Mouse (Mus musculus): Measurements from ENCODE around the gene Dhcr24. TPM values are rescaled to one million over a fixed set of nuclear protein-coding genes. Genes with fewer than 3 reads are reported as not detected.

Gene Dhcr24
- polyA plus RNA-seq, 1 experiment = 89.2 TPM

GRCm38 (mm10) chr4:106584665-106585064, 23.8 kb downstream of the Dhcr24 start:
- DNase-seq (ENCODE audit: low read depth) = no peak
- TF ChIP-seq CTCF (IDR thresholded peaks at IDR 0.05; ENCODE audit: borderline replicate concordance, extremely low read depth, insufficient read depth, insufficient read length) (no peak), POLR2A (IDR thresholded peaks at IDR 0.05; ENCODE audit: borderline replicate concordance, extremely low read depth, insufficient read depth, insufficient read length, poor library complexity, severe bottlenecking) (no peak)

DNA sequence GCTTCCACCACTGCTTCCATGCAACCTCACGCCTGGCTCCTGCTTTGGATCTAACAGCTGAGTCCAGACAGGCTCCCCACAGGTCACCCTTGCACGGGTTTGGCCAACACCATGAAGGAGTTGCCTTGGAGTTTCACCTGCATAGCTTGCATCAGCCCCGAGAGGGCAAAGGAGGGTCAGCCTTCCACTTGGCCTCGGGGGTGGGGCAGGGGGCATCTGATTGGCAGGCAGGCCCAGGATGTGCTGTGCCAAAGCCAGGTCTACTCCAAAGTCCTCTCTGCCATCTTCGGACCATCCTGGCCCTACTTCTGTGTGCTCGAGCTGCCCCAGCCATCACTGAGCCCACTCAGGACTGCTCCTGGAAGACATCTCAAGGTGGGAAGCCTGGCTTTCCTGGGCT, 26.2 kb downstream of the Dhcr24 start:
- no peak for TF ChIP-seq POLR2A (IDR thresholded peaks at IDR 0.05; ENCODE audit: borderline replicate concordance, extremely low read depth, insufficient read depth, insufficient read length, poor library complexity, severe bottlenecking)
- no peak for DNase-seq (ENCODE audit: low read depth)

- no peak for DNase-seq (ENCODE audit: low read depth)
- TF ChIP-seq POLR2A (IDR thresholded peaks at IDR 0.05; ENCODE audit: borderline replicate concordance, extremely low read depth, insufficient read depth, insufficient read length, poor library complexity, severe bottlenecking) (no peak), CTCF (IDR thresholded peaks at IDR 0.05; ENCODE audit: borderline replicate concordance, extremely low read depth, insufficient read depth, insufficient read length) (no peak)
These were observed 29.3 kb downstream of the Dhcr24 start for GRCm38 (mm10) chr4:106590142-106590541.

GRCm38 (mm10) chr4:106590871-106591270, 30.0 kb downstream of the Dhcr24 start:
- DNase-seq (ENCODE audit: low read depth) = no peak
- TF ChIP-seq CTCF (IDR thresholded peaks at IDR 0.05; ENCODE audit: borderline replicate concordance, extremely low read depth, insufficient read depth, insufficient read length) (no peak), POLR2A (IDR thresholded peaks at IDR 0.05; ENCODE audit: borderline replicate concordance, extremely low read depth, insufficient read depth, insufficient read length, poor library complexity, severe bottlenecking) (no peak)

DNA sequence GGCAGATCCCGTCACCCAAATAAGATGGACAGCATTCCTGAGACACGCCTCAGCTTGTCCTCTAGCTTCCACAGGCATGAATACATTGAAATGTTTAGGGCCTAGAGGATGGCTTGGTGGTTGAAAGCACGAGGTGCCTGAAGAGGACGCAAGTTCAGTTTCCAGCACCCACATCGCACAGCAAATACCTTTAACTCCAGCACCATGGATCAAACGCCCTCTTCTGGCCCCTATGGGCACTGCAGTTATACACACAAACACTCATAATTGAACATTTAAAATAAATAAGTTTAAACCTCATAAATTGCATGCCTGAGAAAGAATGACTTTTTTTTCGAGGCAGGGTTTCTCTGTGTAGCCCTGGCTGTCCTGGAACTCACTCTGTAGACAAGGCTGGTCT, 32.8 kb downstream of the Dhcr24 start:
- TF ChIP-seq CTCF (IDR thresholded peaks at IDR 0.05; ENCODE audit: borderline replicate concordance, extremely low read depth, insufficient read depth, insufficient read length) (peak; percentile 37; the same call in 1 of the 2 replicates), POLR2A (IDR thresholded peaks at IDR 0.05; ENCODE audit: borderline replicate concordance, extremely low read depth, insufficient read depth, insufficient read length, poor library complexity, severe bottlenecking) (no peak)
- no peak for DNase-seq (ENCODE audit: low read depth)

DNA sequence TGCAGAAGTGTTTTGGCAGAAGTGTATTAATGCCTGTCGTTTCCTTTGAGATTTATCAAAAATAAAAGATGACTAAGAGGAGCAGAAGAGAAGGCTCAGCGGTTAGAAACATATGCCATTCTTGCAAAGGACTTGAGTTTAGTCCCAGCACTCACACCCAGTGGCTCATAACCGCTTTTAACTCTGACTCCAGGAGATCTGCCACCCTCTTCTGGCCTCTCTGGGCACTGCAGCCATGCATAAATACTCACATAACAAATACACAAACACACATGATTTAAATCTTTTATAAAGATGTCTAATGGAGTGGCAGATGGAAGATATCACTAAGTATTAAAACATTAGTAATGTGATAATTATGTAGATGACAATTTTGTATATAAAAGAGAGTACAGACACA, 35.4 kb downstream of the Dhcr24 start:
- TF ChIP-seq POLR2A (IDR thresholded peaks at IDR 0.05; ENCODE audit: borderline replicate concordance, extremely low read depth, insufficient read depth, insufficient read length, poor library complexity, severe bottlenecking) = no peak
- TF ChIP-seq CTCF (IDR thresholded peaks at IDR 0.05; ENCODE audit: borderline replicate concordance, extremely low read depth, insufficient read depth, insufficient read length) = peak; percentile 27; the same call in 1 of the 2 replicates
- no peak for DNase-seq (ENCODE audit: low read depth)

DNA sequence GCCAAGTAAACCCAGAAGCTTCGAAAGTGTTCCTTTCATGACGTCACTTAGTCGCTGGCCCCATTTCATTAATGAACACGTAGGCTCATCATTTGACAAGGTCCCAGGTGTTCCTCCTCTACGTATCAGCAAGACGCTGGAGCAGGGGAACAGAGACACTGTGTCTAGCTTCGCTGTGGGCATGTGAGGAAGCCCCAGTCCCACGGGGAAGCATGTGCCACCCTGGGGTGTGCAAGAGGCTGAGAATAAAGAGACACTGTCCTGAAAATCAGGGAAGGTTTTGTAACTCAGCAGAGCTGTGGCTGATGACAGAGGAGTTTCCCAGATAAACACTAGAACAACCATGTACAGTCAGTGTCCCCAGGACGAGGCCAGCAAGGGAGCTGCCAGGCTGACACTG, 36.2 kb downstream of the Dhcr24 start:
- no peak for TF ChIP-seq POLR2A (IDR thresholded peaks at IDR 0.05; ENCODE audit: borderline replicate concordance, extremely low read depth, insufficient read depth, insufficient read length, poor library complexity, severe bottlenecking)
- no peak for TF ChIP-seq CTCF (IDR thresholded peaks at IDR 0.05; ENCODE audit: borderline replicate concordance, extremely low read depth, insufficient read depth, insufficient read length)
- no peak for DNase-seq (ENCODE audit: low read depth)

- TF ChIP-seq CTCF (IDR thresholded peaks at IDR 0.05; ENCODE audit: borderline replicate concordance, extremely low read depth, insufficient read depth, insufficient read length) (no peak), POLR2A (IDR thresholded peaks at IDR 0.05; ENCODE audit: borderline replicate concordance, extremely low read depth, insufficient read depth, insufficient read length, poor library complexity, severe bottlenecking) (no peak)
- no peak for DNase-seq (ENCODE audit: low read depth)
These were observed 36.9 kb downstream of the Dhcr24 start for GRCm38 (mm10) chr4:106597741-106598140.

- no peak for DNase-seq (ENCODE audit: low read depth)
- TF ChIP-seq CTCF (IDR thresholded peaks at IDR 0.05; ENCODE audit: borderline replicate concordance, extremely low read depth, insufficient read depth, insufficient read length) = no peak
- no peak for TF ChIP-seq POLR2A (IDR thresholded peaks at IDR 0.05; ENCODE audit: borderline replicate concordance, extremely low read depth, insufficient read depth, insufficient read length, poor library complexity, severe bottlenecking)
These were observed 38.6 kb downstream of the Dhcr24 start for GRCm38 (mm10) chr4:106599415-106599814.

DNA sequence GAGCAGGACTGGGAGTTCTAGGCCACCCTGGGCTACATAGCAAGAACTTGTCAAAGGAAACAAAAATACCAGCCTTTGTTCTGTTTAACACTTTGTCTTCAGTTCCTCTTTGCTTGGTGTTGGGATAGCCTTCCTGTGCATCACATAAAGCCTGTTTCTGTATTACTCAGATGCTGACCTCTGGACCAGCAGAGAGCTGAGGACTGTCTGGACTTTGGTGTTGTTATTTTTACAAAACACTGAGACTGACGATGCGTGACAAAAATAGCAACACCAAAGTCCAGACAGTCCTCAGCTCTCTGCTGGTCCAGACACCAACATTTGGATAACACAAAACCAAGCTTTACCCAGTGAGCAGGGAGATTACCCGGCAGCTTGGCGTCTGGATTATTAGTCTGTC, 39.9 kb downstream of the Dhcr24 start:
- DNase-seq (ENCODE audit: low read depth) = no peak
- TF ChIP-seq CTCF (IDR thresholded peaks at IDR 0.05; ENCODE audit: borderline replicate concordance, extremely low read depth, insufficient read depth, insufficient read length) = no peak

GRCm38 (mm10) chr4:106606639-106607554, 46.1 kb downstream of the Dhcr24 start:
- peak; percentile 82 for DNase-seq (ENCODE audit: low read depth)

GRCm38 (mm10) chr4:106607905-106608304, 47.1 kb downstream of the Dhcr24 start:
- DNase-seq (ENCODE audit: low read depth) = no peak
- TF ChIP-seq CTCF (IDR thresholded peaks at IDR 0.05; ENCODE audit: borderline replicate concordance, extremely low read depth, insufficient read depth, insufficient read length) = no peak
- TF ChIP-seq POLR2A (IDR thresholded peaks at IDR 0.05; ENCODE audit: borderline replicate concordance, extremely low read depth, insufficient read depth, insufficient read length, poor library complexity, severe bottlenecking) = no peak

More at GRCm38 (mm10) chr4:106606639-106607554, 46.1 kb downstream of the Dhcr24 start:
- TF ChIP-seq POLR2A (IDR thresholded peaks at IDR 0.05; ENCODE audit: borderline replicate concordance, extremely low read depth, insufficient read depth, insufficient read length, poor library complexity, severe bottlenecking) (no peak), CTCF (IDR thresholded peaks at IDR 0.05; ENCODE audit: borderline replicate concordance, extremely low read depth, insufficient read depth, insufficient read length) (no peak)
